Mouse (Mus musculus): Measurements from ENCODE around the gene Gng7.
"Not testable (repeated sequence)": the region's sequence is repeated elsewhere in the genome, so short reads cannot be mapped to it uniquely, and the experiment has no call there.

Gng7 gene

GRCm38 (mm10) chr10:80994621-80995020 lies 20.1 kb downstream of the Gng7 start:
- DNase-seq: no peak

- DNase-seq: peak; percentile 41
Measured at GRCm38 (mm10) chr10:80993276-80993675, 21.5 kb downstream of the Gng7 start.

GRCm38 (mm10) chr10:80991945-80992344 lies 22.8 kb downstream of the Gng7 start:
- DNase-seq: no peak

- no peak for DNase-seq
Measured at GRCm38 (mm10) chr10:80991007-80991406, 23.7 kb downstream of the Gng7 start.

GRCm38 (mm10) chr10:80990406-80990805 lies 24.3 kb downstream of the Gng7 start:
- no peak for DNase-seq

- DNase-seq: not testable (repeated sequence)
Measured at GRCm38 (mm10) chr10:80989854-80990253, 24.9 kb downstream of the Gng7 start.

- DNase-seq: no peak
Measured at GRCm38 (mm10) chr10:80989446-80989845, 25.3 kb downstream of the Gng7 start.

- peak; percentile 46 for DNase-seq
Measured at GRCm38 (mm10) chr10:80987709-80988441, 26.9 kb downstream of the Gng7 start.

GRCm38 (mm10) chr10:80986754-80987153 lies 28.0 kb downstream of the Gng7 start:
- DNase-seq: no peak

GRCm38 (mm10) chr10:80985970-80986701 lies 28.6 kb downstream of the Gng7 start:
- no peak for DNase-seq

GRCm38 (mm10) chr10:80985241-80985969 lies 29.3 kb downstream of the Gng7 start:
- DNase-seq: peak; percentile 27

GRCm38 (mm10) chr10:80984223-80984622 lies 30.5 kb downstream of the Gng7 start:
- no peak for DNase-seq

- no peak for DNase-seq
Measured at GRCm38 (mm10) chr10:80982381-80982780, 32.4 kb downstream of the Gng7 start.

- DNase-seq: no peak
Measured at GRCm38 (mm10) chr10:80981564-80982112, 33.1 kb downstream of the Gng7 start.

- DNase-seq: no peak
Measured at GRCm38 (mm10) chr10:80975478-80975877, 39.3 kb downstream of the Gng7 start.

- DNase-seq: no peak
Measured at GRCm38 (mm10) chr10:80973722-80974121, 41.0 kb downstream of the Gng7 start.

- no peak for DNase-seq
Measured at GRCm38 (mm10) chr10:80972071-80972987, 42.4 kb downstream of the Gng7 start.

- no peak for DNase-seq
Measured at GRCm38 (mm10) chr10:80971533-80971932, 43.2 kb downstream of the Gng7 start.

GRCm38 (mm10) chr10:80970159-80970558 lies 44.6 kb downstream of the Gng7 start:
- DNase-seq: no peak

GRCm38 (mm10) chr10:80969298-80969697 lies 45.4 kb downstream of the Gng7 start:
- DNase-seq: no peak

- no peak for DNase-seq
Measured at GRCm38 (mm10) chr10:80968106-80968505, 46.6 kb downstream of the Gng7 start.

GRCm38 (mm10) chr10:80967101-80967656 lies 47.6 kb downstream of the Gng7 start:
- no peak for DNase-seq
